Mouse (Mus musculus) thymus, adult 18-20 months (tissue): ENCODE data around the gene Trim47.
"Not testable (repeated sequence)": the region's sequence is repeated elsewhere in the genome, so short reads cannot be mapped to it uniquely, and the experiment has no call there.

ENCODE experiments used
- DNase-seq, 2 experiments: peaks; one replicate each; pipeline ENCODE4 v3.0.0; 2022; ENCODE audit warnings: mixed read lengths in 2 of 2

Gene Trim47

DNA sequence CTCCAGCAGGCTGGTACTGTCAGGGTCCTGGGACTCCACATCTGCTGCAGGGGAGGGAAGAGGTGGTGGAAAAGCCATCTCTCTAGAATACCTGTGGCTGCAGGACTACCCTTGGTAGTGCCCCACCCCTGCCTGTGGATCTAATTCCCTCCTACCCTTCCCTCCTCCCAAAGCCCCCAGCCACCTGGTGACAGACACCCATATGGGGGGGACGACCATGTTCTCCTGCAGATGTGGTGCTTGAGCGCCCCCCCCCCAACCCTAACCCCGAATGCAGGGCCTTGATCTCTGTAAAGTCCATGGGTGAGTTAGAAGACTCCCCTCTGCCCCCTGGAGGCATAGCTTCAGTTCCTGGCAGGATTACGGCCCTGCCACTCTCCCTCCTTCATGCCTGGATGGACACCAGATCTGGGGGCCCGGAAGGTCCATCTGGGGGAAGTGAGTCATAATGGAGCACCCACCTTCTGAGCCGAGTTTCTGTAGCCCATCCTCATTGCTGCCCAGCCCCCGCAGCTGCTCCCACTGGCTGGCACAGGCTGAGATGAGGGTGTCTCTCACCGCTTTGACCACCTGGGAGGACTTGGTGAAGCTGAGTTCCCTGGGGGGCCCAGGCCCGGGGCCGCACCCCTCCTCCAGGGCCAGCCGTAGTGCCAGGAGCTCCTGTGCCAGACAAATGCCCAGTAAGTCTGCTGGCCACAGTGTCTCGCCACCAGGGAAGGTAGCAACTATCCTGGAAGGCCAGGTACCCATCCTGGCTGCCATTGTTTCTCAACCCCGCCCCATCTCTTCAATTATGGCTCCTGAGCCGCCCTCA is 19.8 kb downstream of the Trim47 start:
- no peak for DNase-seq

DNA sequence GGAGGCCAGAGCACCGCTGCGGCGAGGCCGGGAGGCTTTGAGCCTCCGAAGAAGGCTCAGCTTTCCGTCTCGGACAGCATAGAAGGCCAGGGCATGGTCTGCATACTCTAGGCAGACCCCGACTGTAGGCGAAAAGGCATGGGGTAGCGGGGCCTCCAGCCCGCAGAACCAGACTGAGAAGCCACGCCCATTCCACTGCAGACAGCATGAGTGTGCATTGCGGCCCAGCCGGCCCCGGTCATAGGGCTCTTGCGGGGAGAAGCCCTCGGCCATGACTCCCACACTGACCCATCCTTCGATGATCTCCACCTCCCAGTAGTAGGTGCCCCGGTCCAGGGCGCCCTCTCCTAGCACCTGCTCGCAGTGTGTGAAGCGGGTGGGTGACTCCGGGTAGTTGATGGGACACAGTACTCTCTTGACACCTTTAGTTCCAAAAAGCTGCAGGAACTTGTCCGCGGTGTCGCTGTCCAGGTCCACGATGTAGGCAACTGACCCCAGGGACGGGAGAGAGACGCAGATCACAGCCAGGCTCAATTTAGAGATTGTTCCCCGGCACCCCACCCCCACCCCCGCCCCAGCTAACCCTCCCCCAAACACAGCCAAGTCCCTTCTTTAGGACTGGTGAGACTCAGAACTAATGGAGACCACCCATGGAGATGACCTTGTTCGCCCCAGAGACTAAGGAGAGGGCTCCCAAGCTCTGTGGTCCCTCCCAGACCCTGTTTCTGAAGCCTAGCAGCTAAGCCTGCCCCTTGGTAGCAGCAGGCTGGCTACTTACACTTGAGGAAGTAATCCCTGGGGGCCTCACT is 20.7 kb downstream of the Trim47 start:
- no peak for DNase-seq

DNA sequence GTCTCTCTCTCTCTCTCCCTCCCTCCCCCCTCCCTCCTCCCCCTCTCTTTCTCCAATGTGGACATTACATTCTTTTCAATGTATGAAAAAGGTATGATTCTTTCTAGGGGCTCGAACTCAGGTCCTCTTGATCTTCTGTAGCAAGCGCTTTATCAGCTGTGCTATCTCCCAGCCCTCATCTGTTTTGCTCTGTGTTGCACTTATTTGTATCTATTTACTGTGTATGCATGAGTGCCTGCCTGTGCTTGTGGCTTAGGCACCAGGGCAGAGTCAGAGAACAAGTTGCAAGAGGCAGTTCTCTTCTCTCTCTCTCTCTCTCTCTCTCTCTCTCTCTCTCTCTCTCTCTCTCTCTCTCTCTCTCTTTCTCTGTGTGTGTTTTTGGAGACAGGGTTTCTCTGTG is 21.9 kb downstream of the Trim47 start:
- no peak for DNase-seq

DNA sequence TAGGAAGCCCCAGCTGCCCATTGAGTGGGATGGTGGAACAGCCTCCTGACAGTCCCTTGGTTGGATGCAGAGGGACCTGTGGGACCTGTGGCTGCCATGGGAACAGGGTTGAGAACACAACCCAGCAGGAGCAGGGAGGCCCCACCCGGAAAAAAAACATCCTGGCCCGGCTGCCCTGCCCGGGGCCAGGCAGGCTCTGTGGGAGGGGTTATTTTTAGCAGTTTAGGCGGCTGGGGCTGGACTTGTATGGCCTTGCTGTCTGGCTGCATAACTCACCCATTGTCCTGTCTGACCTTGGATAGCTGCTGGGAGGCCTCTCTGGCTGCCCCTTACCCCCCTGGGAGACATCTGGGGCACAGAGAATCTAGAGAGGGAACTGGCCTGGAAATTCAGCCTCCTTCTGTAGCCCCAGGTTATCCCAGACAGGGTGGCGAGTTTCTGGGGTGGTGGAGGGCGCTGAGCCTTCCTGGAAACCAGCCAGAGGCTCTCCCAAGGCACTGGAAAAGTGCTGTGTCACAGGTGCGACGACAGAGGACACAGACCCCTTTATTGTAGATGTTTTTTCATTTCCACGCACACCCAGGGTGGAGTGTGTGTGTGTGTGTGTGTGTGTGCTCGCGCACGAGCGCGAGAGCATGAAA is 22.9 kb downstream of the Trim47 start:
- DNase-seq, result no peak

DNA sequence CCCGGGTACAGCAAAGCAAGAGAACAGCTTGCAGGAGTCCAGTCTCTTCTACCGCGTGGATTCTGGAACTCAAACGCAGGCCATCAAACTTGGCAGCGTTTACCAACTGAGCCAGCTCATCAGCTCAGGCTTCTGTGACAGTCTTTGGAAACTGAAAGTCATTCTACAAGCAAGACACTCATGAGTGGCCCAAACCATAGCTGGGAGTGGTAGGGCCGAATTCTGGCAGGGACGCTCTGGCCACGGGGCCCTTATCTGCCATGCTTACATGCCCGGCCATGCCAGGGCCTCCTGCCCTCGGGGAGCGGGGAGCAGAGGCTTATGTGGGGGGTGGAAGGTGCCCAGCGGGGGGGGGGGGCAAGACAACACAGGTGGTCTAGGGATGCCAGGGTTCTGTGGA is 23.4 kb downstream of the Trim47 start:
- no peak for DNase-seq

DNA sequence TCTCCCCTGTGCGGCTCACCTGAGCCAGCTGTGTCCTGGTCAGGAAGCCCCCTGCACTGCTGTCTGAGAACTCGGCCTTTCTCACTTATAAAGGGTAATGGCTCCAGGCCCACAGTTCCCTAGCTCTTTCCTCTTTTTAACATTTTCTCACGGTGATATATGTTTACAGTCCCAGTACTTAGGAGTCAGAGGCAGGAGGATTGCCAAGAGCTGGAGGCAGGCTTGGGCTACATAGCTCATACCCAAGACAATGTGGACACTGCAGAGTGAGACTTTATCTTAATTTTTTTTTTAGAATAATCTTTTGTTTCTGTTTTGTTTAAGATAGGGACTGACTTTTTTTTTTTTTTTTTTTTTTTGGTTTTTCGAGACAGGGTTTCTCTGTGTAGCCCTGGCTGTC is 24.5 kb downstream of the Trim47 start:
- no peak for DNase-seq

DNA sequence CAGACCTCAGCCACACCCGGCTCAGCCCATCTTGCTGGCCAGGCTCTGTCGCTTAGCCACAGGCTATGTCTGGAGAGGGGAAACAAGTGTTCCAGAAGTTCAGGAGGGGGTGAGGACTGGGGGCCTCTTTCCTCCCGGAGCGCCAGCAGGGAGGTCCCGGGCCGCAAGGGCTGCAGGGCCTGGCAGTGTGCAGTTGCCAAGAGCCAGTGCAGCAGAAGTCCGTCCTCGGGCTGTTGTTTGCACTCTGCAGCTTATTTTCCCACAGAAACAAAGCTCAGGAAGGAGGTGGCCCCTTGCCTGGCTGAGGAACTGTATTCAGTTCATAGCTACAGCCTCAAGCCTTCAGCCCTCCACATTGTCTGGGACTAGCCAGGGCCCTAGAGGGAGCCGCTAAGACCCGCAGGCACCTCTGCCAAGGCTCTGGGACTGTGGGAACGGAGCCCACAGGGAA is 25.1 kb downstream of the Trim47 start:
- no peak for DNase-seq

DNA sequence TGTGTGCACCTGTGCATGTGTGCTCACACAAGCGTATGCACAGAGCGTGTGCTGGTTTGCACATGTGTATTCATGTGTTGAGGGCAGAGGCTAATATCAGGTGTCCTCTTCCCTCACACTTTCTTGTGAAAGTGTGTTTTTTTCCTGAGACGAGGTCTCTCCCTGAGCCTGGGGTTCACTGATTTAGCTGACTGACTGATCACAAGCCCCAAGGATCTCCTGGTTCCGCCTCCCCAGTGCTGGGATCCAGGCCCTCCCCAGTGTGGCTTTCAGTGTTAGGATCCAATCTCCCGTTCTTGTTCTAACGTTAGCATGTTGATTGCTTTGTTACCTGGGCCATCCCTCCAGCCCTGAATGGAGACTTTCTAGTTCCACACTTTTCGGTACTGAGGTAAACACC is 26.2 kb downstream of the Trim47 start:
- no peak for DNase-seq

DNA sequence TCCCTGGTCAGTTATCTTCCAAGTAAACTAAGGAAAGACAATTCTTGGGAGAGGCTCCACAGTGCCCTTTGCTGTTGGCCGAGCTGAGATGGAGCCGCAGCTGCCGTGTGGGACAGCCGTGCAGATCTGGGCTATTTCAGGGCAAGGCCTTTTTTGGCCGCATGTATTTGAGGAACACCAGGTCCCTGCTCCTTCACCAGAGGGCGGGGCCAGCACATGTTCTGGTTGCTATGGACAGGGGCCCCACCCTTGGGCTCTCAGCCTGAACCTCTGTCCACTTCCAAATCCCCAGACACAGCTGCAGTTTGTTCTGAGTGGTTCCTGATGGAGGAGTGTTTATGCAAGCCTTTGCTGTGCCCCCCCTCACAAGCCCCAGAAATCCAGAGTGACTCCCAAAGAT is 26.6 kb downstream of the Trim47 start:
- no peak for DNase-seq

DNA sequence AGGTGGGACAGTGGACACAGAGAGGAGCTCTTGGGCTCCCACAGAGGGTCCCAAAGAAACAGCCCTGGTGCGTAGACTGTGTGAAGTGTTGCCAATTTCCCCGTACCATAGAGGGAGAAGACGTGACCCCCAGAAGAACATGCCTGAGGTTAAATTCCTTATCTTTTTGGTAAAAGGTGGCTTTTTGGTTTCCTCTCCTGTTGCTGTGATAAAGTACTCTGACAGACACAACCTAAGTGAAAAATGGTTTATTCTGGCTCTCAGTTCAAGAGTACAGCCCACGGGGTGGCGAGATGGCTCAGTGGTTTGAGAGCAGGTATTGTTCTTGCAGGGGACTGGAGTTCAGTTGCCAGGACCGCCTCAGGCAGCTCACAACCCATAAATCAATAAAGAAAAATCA is 27.5 kb downstream of the Trim47 start:
- no peak for DNase-seq

DNA sequence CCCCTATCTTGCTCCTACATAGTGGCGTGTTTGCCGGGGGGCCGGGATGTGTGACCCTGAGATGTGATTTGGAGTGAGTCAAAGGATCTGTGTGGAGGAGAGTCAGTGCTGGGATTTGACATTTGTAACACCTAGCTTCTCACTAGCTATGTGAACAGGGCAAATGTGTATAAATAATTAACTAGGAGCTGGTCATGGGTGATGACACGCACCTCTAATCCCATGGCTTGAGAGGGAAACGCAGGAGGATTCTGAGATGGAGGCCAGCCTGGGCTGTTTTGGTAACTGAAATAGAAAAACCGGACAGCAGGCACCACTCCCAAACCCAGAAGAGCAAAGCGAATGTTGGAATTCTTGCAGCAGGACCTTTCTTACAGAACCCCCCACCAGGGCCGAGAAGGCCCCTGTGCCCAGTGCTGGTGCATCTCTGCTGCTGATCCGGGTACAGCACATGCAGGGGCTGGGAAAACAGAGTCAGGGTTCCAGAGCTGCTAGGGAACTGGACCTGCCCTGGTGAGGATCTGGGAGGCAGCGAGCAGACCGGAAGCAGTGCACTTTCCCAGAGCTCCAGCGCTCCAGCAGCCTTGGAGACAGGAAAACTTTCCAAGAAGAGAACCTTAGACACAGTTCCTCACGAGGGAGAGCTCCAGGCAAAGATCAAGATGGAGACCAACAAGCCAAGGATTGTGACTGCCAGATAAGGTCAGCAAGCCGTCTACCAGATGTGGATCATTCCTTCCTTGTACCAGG is 28.1 kb downstream of the Trim47 start:
- no peak for DNase-seq

DNA sequence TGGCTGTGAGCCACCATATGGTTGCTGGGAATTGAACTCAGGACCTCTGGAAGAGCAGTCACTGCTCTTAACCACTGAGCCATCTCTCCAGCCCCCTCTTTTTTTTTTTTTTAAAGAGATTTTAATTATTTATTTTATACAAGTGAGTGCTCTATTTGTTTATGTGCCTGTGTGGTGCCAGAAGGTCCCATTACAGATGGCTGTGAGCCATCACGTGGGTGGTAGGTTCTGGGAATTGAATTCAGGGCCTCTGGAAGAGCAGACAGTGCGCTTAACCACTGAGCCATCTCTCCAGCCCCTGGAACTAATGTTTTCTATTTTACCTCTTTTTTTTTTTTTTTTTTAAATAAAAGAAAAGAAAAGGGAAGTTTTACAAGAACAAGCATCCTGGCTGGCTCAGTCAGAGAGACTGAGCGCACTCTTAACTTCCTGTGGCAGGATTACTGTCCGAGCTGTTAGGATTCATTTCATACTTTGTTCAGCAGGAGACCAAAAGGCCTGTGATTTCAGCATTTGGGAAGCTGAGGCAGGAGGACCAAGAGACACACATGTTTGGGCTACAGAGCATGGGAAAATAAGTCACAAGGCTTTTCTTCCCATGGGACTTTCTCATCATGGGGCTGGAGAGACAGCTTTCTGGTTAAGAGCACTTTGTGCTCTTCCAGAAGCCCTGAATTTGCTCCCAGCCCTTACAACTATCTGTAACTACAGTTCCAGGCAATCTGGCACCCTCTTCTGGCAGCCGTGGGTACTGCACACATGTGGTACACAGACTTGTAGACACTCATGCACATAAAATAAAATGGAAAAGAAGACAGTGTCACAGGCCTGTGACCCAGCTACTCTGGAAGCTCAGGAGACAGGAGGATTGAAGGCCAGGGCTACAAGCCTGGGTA is 30.5 kb downstream of the Trim47 start:
- DNase-seq, result no peak

DNA sequence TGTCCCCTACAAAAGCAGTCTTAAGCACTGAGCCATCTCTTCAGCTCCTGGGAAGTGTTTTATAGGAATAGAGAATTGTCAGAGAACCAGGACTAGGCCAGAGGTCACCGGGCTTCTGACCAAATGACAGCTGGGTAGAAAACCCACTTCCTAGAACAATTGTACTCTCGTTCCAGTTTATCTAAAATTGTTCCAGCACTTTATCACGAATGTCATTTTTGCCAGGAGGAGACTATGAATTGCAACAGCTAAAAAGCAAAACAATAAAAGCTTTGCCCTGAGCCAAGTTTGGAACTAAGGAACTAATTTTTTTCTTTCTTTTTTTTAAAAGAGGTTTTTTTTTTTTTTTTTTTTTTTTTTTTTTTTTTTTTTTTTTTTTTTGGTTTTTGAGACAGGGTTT is 31.4 kb downstream of the Trim47 start:
- no peak for DNase-seq

DNA sequence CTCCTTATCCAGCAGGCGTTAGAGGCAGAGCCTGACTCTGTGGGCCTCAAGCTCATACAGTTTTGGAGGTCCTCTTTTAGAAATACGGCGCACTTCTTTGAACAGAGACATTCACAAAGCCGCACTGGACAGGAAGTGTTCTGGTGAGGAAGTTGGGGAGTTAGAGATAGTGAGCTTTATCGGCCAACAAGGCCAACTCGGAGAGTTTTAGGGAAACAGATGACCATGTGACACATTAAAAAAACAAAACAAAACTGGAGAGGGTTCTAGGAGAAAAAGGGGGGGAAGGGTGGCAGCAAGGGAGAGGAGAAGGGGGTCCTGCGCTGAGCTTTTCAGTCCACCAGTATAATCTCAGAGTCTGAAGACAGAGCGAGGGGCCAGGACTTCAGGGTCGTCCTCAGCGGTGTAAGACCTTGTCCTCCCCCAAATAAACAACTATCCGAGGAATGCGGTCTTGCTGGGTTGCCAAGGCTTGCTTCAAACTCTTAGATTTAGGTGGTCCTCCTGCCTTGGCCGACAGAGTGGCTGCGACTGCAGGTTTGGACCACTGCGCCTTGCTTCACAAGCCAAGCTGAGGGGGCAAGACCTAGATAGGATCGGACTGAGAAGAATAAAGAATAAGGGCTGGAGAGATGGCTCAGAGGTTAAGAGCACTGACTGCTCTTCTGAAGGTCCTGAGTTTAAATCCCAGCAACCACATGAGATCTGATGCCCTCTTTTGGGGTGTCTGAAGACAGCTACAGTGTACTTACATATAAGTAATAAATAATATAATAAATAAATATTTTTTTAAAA is 33.0 kb downstream of the Trim47 start:
- DNase-seq, result no peak

DNA sequence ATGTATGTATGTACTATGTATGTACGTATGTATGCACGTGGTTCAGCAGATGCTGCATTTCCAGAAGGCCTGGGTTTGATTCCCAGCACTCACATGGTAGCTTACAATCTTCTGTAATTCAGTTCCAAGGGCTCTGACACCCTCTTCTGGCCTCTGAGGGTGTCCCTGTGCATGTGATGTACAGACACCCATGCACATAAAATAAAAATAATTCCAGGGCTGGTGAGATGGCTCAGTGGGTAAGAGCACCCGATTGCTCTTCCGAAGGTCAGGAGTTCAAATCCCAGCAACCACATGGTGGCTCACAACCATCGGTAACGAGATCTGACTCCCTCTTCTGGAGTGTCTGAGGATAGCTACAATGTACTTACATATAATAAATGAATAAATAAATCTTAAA is 34.1 kb downstream of the Trim47 start:
- not testable (repeated sequence) for DNase-seq

DNA sequence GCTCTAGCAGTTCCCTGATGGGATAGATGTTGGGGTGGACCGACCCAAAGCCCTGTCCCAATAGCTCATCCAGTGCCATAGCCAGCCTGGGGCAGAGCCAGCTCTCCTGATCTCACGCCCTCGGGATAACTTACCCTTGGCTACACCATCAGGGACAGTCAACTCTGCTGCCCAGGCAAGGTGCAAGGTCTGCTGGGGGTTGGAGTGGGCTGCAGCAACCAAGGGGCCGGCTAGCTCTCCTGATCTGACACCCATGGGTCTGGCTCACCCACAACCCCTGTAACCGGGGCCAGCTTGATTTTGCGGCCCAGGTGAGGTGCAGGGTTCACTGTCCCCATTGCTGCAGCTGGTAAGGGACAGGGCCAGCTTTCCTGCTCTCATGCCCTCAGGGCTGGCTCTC is 35.4 kb downstream of the Trim47 start:
- DNase-seq, result peak in 1 of 2 experiments; percentile 1

DNA sequence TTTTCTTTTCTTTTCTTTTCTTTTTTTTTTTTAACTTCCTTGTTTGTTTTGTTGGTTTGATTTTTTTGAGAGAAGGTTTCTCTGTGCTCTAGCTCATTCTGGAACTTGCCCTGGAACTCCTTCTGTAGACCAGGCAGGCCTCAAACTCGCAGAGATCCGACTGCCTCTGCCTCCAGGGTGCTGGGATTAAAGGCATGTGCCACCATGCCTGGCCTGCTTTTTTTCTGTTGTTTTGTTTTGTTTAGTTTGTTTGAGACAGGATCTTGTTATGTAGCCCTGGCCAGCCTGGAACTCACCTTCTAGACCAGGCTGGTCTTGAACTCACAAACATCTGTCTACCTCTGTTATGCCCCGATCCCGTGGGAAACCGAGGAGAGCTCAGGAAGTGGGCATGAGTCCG is 37.5 kb downstream of the Trim47 start:
- peak in 1 of 2 experiments; percentile 2 for DNase-seq

DNA sequence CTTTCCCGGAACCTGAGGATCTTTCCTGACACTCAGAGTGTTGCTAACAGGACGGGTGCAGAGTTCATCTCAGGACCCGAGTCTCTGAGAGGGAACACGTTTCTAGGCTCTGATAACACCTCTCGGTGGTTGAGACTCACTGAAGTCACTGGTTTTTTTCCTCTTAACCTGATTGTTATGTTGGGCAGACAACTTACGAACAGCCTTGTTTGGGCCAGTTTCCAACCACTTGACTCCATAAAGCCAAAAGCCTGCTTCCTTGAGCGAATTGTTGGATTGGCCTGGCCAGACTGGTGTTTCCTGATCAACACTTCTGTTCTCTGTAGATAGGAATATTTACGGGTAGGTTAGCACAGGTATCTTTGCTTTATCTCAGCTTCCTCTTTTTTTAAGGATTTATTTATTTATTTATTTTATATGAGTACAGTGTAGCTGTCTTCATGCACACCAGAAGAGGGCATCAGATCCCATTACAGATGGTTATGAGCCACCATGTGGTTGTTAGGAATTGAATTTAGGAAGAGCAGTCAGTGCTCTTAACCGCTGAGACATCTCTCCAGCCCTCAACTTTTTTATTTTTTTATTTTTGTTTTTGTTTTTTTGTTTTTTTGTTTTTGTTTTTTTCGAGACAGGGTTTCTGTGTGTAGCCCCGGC is 38.1 kb downstream of the Trim47 start:
- peak in 1 of 2 experiments; percentile 1 for DNase-seq

DNA sequence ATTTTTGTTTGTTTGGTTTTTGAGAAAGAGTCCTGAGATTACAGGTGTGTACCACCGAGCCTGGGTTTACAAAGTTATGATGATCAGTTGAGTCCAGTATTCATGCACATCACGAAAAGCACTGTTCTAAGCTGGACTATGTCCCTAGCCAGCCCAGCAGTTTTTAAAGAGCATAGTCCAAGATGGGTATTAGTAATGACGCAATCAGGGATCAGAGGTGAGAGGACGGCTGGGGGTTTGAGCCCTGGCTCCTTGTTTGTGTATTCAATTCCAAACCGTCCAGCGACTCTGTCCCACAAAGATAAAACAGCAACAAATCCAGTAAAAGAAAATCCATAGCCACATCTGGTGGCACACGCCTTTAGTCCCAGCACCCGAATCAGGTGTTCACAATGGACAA is 38.8 kb downstream of the Trim47 start:
- DNase-seq, result no peak
